Mouse (Mus musculus) embryonic fibroblast, embryonic 13.5 days (primary cell): ENCODE data around the gene Ppm1b. TPM values are rescaled to one million over a fixed set of nuclear protein-coding genes. Genes with fewer than 3 reads are reported as not detected.

Experiments used
- H3K27ac ChIP-seq: 2 replicates; pipeline ENCODE4 v1.5.1; 2012; ENCODE audit warnings: low read length, control low read depth, inconsistent platforms; ENCODE audit not compliant: insufficient read depth
- H3K4me1 ChIP-seq: 2 replicates; pipeline ENCODE4 v1.6.1; 2011; ENCODE audit warnings: low read length; ENCODE audit not compliant: control insufficient read depth, insufficient read depth
- H3K4me3 ChIP-seq: 2 replicates; pipeline ENCODE4 v1.5.1; 2011; ENCODE audit warnings: mild to moderate bottlenecking, control low read depth, low read length; ENCODE audit not compliant: insufficient read depth
- CTCF ChIP-seq: IDR thresholded peaks from 2 replicates; pipeline ENCODE4 v1.5.1; 2011; ENCODE audit warnings: mild to moderate bottlenecking, control low read depth, low read length, moderate library complexity, borderline replicate concordance; ENCODE audit not compliant: insufficient read depth
- POLR2A ChIP-seq: IDR thresholded peaks from 2 replicates; pipeline ENCODE4 v1.6.1; 2011; ENCODE audit warnings: low read depth, mild to moderate bottlenecking, control low read depth, low read length, moderate library complexity
- polyA plus RNA-seq: library from polyadenylated mRNA; stranded (reverse); fragments of >200 nt; gene quantifications from 2 replicates; pipeline ENCODE4 v1.2.4, GENCODE M21; 2011; ENCODE audit warnings: low read depth; ENCODE audit not compliant: missing spikeins, insufficient read length

The Ppm1b gene
- polyA plus RNA-seq, 1 experiment: 56.9 TPM

DNA sequence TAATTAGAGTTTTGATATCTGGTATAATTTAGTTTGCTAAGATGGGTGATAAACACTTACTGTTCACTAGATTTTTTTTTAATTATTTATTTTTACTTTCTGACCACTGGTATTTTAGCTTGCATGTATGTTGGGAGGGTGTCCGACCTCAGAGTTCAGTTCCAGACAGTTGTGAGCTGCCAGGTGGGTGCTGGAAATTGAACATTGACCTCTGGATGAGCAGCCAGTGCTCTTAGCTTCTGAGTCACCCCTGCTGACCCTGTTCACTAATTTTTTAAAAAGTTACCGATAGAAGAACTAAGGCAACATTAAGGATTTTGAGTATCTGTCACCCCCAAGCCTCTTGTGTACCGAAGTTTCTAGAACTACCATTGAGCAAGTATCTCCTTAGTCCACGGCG lies 91.8 kb downstream of the Ppm1b start:
- TF ChIP-seq CTCF (no peak), POLR2A (no peak)
- H3K4me3 ChIP-seq: no peak overlapping the region
- no peaks in the 10 kb centered on the region for H3K4me1 ChIP-seq
- H3K27ac ChIP-seq: no peak overlapping the region

DNA sequence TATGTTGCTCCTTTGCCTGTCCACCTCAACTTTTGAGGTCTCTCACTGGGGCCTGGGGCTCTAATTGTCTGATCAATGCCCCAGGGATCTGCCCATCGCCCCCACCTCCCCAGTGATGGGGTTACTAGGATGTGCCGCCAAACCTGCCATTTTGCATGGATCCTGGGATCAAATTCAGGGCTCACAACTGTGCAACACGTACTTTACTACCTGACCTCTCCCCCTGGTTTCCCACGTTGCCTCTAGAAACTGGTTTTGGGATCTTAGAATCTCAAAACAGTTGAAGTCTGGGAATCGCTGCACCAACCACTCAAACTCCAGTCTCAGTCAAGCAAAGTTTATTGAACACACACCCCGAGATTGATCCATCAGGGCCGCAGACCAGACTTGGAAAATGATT lies 101.7 kb downstream of the Ppm1b start:
- no peak for TF ChIP-seq POLR2A
- no peak for TF ChIP-seq CTCF

GRCm38 (mm10) chr17:85059136-85059535 lies 102.6 kb downstream of the Ppm1b start:
- no peaks in the 10 kb centered on the region for H3K4me1 ChIP-seq
- TF ChIP-seq CTCF (no peak), POLR2A (no peak)
- H3K4me3 ChIP-seq: no peak overlapping the region
- no peak overlapping the region for H3K27ac ChIP-seq

More for the DNA sequence above, 101.7 kb downstream of the Ppm1b start:
- Histone ChIP-seq H3K4me1 (no peaks in the 10 kb centered on the region), H3K4me3 (no peak overlapping the region), H3K27ac (no peak overlapping the region)

- TF ChIP-seq POLR2A (no peak), CTCF (no peak)
- Histone ChIP-seq H3K4me1 (no peaks in the 10 kb centered on the region), H3K4me3 (no peak overlapping the region), H3K27ac (no peak overlapping the region)
Measured at GRCm38 (mm10) chr17:85063560-85063959, 107.0 kb downstream of the Ppm1b start.

DNA sequence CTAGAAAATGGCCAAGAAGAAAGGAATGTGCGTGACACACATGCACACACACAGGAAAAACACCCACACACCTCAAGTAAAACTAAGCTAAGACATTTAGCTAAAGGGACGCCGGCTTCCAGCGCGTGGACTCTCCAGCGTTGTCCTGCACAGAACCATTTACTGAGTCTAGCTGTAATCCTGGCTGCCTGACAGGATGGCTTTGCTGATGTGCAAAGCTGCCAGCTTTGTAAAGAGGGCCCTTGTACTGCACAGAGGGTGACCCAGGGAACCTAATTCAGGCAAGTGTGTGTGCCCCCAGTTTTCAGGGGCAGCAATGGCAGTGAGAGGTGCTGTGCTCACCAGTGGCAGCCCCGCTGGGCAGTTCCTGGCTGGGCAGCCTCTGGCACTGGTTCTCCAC lies 110.8 kb downstream of the Ppm1b start:
- TF ChIP-seq POLR2A (no peak), CTCF (no peak)
- no peaks in the 10 kb centered on the region for H3K4me1 ChIP-seq
- H3K4me3 ChIP-seq: no peak overlapping the region
- no peak overlapping the region for H3K27ac ChIP-seq

- H3K27ac ChIP-seq: no peak overlapping the region
- no peak overlapping the region for H3K4me3 ChIP-seq
- H3K4me1 ChIP-seq: no peaks in the 10 kb centered on the region
- no peak for TF ChIP-seq POLR2A
- no peak for TF ChIP-seq CTCF
Measured at GRCm38 (mm10) chr17:85070658-85071057, 114.1 kb downstream of the Ppm1b start.

GRCm38 (mm10) chr17:85071088-85071775 lies 114.7 kb downstream of the Ppm1b start:
- TF ChIP-seq CTCF (peak; percentile 29; the same call in 1 of the 2 replicates), POLR2A (no peak)
- no peak overlapping the region for H3K27ac ChIP-seq
- H3K4me1 ChIP-seq: no peaks in the 10 kb centered on the region
- H3K4me3 ChIP-seq: no peak overlapping the region

DNA sequence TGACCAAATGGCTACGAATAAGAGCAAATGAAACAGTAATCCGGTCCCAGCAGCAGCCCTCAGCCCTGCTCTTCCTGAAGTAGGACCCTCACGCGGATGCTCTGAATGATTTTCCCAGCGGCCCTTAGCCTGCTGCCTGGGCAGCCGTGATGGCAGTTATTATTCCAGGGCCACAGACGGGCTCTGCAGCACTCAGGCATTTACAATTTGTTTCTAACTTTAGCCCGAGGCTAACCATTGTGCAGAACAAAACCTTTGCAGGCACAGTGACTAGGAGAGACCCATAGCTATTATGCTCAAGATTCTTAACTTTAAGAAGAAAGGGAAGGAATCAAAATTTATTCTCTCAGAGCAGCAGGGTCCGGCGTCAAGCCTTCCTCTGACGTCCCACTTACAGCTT lies 115.8 kb downstream of the Ppm1b start:
- Histone ChIP-seq H3K27ac (no peak overlapping the region), H3K4me3 (no peak overlapping the region), H3K4me1 (no peaks in the 10 kb centered on the region)
- no peak for TF ChIP-seq CTCF
- TF ChIP-seq POLR2A: no peak

- Histone ChIP-seq H3K27ac (no peak overlapping the region), H3K4me3 (no peak overlapping the region), H3K4me1 (no peaks in the 10 kb centered on the region)
- TF ChIP-seq CTCF (no peak), POLR2A (no peak)
Measured at GRCm38 (mm10) chr17:85073214-85073613, 116.7 kb downstream of the Ppm1b start.

Other genes starting within 250 kb of the Ppm1b start
- 42.6 and 43.6 TPM in 2 replicates for gene Lrpprc, start 166.0 kb upstream of the Ppm1b start, polyA plus RNA-seq
- 0.57 TPM in 1 of 2 replicates, not detected in the other for gene Slc3a1, start 71.6 kb downstream of the Ppm1b start, polyA plus RNA-seq
- 60.7 and 80.4 TPM in 2 replicates for gene Prepl, start 133.5 kb downstream of the Ppm1b start, polyA plus RNA-seq
- gene Camkmt, start 133.8 kb downstream of the Ppm1b start, polyA plus RNA-seq: 3.4 and 4.8 TPM in 2 replicates